Mouse (Mus musculus) forelimb bud, embryonic 11.5 days (tissue): ENCODE data around the gene Ctnna3.
"Not testable (repeated sequence)": the region's sequence is repeated elsewhere in the genome, so short reads cannot be mapped to it uniquely, and the experiment has no call there.

Source experiments
- DNase-seq: peaks from one replicate; pipeline ENCODE4 v3.0.0-alpha.2; 2012; ENCODE audit warnings: low read depth, low spot score

The Ctnna3 gene

DNA sequence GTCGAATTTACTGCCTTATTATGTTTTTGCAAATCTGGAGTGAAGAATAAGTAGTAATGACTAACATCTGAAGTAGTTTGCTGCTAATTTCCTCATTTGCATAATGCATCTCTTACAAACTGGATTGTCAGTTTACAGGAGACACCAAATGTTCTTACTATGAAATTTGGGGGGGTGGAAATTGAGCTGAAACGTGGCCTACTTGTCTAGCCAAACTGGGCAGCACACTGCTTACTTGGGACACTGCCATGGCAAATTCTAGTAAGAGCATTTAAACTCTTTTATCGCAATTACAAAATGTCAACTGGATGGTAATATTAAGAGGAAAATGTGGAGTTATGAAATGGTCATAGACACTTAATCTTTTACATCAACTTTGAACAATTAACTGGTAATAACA lies 716.6 kb downstream of the Ctnna3 start:
- no peak for DNase-seq

DNA sequence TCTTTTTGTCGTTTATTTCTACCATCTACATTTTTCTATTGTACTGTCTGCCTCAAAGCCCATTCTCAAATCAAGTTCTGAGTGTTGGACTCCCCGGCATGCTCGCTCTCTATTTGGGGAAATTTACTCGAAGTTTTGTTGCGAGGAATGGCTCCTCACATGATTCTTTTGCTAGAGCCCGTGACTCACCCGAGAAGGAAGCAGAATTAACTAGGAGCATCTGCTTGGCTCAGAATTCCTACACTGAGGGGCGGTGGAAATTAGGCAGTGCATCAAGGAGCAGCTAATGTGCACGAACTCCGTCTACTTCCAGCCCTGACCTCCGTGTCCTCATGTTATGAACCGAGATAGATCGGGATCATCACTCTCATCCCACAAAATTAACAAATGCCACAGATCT lies 751.8 kb downstream of the Ctnna3 start:
- no peak for DNase-seq

DNA sequence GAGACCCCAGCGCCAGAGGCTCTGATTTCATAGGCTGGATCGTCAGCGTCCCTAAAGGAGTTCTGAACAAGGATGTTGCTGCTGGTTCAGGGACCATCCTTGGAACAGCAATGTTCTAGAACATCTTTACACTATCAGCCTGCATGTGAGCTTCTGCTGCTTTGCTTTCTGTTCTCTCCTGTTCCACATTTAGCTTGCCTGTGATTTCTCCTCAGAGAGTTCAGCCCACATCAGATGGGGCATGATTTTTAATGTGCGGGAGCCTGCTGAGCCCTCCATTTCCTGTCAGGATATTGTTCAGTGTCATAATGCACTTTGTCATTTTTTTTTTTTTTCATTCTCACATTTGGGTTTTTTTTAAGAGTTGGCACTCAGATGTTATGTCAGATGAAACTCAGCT lies 752.8 kb downstream of the Ctnna3 start:
- no peak for DNase-seq

DNA sequence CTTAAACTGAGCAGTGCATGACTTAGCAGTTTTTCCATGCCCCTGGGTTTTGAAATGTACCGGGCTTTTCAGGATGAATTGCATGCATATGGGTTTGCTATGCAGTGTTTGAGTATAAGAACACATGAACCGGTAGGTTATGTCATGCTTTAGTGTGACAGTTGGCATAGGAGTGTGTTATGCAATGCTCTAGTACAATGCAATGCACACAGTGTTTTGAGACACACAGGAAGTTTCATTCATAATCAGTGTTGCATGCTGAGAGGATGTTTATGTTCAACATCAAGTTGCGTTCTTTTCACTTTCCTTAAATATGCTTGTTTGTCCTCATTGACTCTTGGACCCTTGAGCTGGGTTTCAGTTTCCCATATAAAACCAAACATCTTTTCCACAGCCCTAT lies 758.1 kb downstream of the Ctnna3 start:
- DNase-seq = no peak

DNA sequence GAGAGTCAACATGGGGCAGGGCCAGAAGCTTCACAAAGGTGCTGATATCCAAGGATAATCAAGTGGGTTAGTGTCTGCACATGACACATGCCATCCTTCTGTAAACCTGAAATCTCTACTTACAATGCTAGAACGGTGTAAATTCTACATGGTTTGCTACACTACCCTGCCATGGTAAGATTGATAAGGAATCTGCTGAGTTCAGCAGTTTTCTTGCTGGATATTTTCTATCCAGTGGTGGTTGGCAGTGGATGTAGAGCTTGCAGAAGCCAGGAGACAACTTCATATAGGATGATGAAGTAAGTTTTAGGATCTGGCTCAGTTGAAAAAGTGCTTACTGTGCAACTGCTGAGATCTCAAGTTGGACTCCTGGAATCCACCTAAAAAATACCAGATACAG lies 767.7 kb downstream of the Ctnna3 start:
- no peak for DNase-seq

DNA sequence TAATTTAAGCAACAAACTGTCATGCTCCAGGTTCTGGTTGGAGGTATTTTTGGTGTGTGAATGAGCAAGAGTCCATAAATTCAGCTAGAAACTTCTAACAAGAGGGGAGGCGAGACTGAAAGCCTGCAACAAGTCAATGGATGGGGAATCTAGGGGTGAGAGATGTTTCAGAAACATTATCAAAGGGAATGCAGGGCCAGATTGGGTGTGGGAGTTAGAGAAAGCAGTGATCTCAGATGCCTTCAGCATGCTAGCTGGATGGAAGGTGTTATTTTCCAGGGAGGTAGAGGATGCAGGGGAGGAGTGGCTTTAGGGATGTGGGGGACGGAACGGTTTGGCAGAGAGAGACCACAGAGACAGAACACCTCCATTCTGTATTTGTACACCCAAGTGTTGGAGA lies 785.7 kb downstream of the Ctnna3 start:
- DNase-seq = no peak

DNA sequence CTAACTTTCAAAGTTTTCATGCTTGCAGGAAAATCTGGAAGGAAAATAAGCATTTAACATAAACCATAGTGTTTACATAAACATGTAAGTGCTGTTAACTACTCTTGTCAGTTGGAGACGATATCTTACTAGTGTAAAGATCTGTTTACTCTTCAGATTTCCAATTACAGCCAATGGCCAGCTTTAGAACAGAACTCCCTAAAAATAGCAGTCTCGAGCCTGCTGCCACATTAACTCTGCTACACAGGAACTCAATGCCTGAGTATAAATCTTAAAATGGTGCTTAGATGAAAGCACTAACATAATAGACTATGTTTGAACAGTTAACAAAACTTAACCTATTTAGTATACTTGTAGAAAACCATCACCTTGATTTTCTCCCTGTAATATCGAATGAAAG lies 793.1 kb downstream of the Ctnna3 start:
- DNase-seq = no peak

DNA sequence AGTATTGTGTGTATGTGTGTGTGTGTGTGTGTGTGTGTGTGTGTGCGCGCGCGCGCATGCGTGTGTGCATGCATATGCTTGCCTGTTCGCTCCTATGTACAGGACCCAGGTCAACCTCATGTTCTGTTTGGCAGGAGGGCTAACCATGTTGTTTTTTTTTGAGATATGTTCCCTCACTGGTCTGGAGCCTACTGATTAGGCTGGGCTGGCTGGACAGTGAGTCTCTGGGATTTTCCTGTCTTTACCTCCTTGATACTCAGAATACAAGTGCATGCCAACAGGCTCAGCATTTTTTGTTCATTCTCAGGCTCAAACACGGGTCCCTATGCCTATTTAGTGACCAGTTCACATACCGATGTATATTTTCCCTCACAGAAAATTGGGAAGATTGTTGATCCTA lies 794.1 kb downstream of the Ctnna3 start:
- DNase-seq = no peak

DNA sequence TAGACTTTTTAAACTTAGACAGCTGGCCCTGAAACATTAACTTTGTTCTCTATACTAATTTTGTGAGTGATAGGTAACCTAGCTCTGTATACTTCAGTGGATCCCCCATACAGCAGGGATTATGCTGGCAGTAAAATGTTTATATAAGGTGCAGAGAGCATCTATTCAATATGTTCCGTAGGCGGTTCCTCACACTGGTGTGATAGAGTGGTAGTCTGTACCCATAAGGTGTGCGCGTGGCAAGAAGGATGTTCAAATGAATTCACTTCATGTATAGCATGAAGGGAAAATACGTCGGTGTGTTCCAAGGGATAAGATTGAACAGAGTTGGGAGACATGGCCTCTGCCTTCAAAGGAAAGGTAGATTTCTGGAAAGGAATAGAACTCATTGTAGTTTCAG lies 794.5 kb downstream of the Ctnna3 start:
- DNase-seq = no peak

DNA sequence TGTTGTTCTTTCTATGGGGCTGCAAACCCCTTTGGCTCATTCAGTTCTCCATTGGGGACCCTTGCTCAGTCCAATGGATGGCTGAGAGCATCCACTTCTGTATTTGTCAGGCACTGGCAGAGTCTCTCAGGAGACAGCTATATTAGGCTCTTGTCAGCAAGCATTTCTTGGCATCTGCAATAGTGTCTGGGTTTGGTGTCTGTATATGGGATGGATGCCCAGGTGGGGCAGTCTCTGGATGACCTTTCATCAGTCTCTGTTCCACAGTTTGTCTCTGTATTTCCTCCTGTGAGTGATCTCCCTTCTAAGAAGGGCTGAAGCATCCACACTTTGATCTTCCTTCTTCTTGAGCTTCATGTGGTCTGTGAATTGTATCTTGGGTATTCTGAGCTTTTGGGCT lies 795.9 kb downstream of the Ctnna3 start:
- not testable (repeated sequence) for DNase-seq

DNA sequence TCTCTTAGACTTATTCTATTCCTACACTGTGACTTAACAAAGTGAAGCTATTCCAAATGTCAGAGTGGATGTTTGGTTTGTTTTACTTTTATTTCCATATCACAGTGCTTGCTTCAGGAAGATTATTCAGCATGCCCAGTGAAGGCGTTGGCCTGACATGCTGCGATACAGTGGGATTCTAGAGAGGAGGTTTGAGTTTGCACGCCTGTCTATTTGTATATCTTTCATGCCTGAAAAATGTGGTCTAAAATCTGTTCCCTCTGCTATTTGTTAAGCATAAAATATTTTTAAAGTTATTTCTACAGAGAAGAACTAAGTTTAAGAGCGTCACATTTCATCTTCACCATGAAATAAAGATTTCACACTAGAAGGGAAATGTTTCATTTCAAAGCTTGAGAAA lies 813.5 kb downstream of the Ctnna3 start:
- no peak for DNase-seq

DNA sequence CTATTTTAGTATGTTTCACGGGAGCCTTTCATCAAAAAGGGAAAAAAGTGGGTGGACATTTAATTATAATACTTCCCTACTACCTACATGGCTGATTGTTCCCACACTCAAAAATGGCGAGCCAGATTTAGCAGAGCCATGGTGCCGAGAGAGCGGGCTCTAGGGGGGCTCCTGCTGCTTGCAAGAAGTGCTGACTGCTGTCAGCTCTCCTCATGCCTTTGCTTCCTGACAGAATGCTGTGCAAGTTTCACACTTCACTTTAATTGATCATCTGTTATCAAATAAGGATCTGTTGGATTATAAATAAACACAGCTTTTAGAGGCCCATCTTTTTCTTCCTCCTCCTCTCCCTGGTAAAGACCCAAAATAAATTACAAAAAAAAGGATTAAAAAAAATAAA lies 838.3 kb downstream of the Ctnna3 start:
- DNase-seq = no peak

DNA sequence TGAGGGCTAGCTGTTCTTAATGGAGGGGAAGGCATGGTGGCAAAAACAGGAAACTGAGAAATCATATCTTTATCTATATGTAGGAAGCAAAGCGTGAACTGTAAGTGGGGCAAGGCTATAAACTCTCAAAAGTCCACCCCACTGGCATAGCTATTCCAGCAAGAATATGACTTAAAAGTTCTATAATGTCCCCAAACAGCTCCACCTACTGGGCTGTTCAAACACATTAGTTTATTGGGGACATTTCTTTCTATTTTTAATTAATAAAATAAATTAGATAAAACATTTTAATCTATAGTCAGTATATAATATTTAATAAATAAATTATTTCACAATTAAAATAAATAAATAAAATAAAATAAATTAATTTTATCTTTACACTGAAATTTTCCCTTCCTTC lies 845.2 kb downstream of the Ctnna3 start:
- DNase-seq = no peak

DNA sequence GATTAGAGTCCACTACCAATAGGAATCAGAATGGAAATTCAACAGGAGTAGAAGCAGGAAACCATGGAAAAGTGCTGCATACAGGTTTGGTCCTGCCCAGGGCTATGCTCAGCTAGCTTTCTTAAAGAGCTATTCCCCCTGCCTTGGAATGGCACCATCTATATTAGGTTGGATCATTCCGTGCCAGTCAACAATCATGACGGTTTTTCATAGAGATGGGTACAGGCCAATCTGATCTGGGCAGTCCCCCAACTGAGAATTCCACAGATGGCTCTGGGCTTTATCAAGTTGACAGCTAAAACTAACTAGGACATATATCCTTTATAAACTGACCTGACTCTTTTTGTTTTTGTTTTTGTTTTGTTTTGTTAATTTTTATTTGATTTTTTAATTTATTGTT lies 848.9 kb downstream of the Ctnna3 start:
- DNase-seq = no peak

DNA sequence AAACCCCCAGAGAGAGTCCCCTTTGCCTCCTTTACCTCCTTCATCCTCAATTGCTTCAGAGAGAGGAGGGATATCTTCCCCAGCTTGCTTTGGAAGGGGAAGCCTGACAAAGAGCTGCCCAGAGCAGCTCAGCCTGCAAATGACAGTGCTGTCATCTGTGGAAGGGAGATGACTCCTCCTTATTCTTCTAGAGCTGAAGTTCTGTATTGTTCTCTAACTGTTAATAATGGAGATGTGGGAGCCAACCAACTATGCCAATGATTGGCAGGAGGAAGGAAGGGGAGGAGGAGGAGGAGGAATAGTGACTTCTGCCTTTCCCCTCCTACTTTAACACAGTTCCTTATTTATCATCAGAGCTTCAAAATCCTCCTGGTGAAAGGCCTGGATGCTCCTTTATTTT lies 875.9 kb downstream of the Ctnna3 start:
- DNase-seq = no peak

DNA sequence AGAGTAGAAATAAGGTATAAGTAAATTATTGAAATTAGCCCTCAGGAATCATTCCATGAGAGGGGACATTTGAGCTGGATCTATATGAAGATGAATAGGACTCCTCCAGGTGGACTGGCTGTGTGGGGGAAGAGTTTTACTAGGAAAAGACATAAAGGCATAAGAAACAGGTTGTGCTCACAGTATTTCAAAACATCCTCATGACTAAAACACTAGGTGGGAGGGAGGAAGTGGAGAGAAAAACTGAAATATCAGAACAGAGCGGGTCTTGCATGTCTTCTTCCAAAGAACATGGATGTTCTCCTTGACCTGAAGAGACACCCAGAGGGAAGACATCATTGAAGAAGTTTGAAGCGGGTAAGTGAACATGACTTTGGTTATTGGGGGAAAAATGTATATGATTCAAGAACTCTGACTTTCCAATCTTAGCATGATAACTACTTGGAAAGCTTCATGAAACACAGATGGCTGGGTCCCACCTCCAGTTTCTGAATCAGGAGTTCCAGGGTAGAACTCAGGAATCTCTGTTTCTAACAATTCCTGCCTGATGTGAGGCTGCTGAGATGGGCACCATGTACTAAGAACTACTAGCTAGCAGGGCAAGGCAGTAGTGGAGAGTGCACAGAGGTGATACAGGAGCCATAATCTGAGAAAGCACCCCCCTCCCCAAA lies 881.9 kb downstream of the Ctnna3 start:
- no peak for DNase-seq

DNA sequence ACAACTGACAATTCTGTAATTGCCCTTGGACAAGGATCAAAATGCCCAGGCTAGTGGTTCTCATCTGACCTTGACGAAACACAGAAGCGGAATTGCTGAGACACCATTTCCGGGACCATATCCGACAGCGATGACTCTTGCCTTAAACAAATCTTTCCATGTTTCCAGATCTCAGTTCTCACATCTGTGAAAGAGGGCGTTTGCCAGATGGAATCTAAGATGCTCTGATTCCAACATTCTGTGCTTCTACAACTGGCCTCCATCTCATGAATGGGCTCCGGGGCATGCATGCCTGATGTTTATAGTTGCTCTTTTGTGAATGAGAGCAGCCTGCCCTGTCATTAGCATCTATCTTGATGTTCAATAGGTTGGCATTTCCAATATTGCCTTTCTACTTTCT lies 890.4 kb downstream of the Ctnna3 start:
- DNase-seq = no peak

DNA sequence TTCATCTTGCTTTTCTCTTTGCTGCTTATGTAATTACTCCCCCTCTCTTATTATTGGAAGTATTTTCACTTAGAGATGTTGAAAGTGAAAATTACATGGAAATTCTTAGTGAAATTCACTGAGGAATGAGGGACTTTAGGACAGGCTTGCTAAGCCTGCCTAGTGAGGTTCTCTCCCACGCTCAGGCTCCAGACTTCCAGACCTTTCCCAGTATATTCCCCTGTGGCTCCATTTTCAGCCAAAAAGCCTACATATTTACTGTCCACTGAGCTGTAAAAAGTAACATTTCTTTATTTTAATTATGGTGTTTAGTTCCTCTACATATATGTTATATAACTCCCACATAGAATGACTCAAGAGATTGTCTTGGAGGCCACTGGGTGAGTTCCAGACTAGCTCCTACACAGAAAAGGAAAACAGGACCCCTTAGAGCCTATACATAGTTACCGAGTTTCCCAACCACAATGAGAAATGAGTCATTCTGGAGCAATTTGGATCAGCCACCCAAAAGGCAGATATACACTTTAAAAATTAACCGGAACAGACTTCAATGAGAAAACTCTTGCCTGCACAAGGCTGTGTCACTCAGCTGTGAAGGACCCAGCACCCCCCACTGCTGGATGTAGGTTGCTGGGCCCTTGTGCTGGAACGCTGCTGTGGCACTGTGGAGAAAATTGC lies 912.9 kb downstream of the Ctnna3 start:
- no peak for DNase-seq

DNA sequence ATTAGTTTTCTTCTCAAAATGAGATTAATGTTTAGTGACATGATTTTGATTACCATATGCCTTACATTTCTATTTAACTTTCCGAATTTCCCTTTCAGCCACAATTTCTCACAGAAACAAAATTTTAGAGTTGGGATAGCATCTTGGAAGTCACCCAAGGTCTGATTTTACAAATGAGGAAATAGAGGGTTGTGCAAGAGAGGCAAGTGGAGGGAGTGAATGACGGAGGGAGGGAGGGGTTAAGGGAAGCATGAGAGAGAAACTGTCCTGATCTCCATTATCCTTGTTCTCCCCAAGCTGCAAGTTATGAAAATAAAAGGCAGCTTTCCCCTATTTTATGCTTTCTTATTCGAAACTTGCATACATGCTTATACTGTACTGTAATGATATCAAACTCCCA lies 943.4 kb downstream of the Ctnna3 start:
- DNase-seq = no peak

DNA sequence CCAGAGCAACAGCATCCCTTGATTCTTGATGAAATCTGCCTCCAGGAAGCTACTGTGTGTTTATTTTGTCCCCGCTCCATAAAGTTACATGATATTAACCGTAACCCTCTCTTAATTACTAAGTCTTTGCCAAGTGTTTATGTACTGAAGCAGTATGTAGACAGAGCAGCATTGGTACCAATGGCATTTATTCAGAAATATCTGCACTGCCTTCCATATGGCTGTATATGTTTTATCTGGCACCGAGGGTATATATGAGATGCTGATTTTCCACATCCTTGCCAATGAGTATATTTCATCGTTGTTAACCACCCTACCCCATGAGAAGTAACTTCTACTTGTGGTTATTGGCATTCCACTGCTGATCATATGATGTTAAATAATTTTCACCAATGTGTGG lies 947.9 kb downstream of the Ctnna3 start:
- no peak for DNase-seq

DNA sequence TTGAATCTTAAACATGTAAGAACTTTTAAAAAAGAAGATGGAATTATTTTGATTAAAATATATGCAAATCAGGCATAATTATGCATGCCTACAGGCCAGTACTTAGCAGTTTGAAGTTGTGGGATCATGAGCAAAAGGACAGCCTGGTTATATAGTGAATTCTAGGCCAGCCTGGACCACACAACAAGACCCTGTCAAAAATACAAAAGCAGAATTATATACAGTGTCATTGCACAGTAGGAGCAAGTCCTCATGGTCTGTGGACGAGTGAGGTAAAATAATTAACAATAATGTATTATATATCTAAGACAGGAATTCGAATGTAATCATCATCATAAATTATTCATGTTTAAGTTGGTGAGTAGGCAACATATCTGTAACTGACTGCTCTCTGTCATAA lies 966.7 kb downstream of the Ctnna3 start:
- DNase-seq = no peak

DNA sequence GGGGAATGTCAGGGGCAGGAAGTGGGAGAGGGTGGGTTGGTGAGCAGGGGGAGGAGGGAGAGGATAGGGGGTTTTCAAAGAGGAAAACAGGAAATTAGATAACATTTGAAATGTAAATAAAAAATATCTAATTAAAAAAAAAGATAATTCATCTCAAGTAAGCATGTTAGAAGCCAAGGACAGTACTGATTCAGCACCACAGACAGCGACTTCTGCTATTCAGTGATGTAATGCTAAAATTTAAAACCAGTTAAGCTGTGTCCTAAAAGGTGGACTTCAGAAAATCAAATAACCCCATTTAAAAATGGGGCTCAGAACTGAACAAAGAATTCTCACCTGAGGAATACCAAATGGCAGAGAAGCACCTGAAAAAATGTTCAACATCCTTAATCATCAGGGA lies 988.5 kb downstream of the Ctnna3 start:
- DNase-seq = peak; percentile 46

DNA sequence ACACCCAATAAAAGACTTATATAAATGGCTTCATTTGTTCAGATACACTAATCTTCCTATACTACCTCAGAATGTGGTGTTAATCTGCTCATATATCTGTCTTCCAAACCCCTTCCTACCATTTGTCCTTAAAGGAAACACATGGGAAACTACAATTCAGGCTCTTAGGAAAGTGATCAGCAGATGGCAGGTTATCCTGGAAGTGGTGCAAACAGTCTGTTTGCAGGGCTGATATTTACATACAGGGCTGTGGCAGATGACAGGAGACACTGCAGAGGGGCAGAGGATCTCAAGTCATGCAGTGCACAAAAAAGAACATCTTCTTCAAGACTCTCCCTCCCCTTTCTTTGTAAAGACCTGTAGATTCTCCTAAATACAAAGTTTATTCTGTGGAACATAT lies 1008.8 kb downstream of the Ctnna3 start:
- DNase-seq = no peak

DNA sequence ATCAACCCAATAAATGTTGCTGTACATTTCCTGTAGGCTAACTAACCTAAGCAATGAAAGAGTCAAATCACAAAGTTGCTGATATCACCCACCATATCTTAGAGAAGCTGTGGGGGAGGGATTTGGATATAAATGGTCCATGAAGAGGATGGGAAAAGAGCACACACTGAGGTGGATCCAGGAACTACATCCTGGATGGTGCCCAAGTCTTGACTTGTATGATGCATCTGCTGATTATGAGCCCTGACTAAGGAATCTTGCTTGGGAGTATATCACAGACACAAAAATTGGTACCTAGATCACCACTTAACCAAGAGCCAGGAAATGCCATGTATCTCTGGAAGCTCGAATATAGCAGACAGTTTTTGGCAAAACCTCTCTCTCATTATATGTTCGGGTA lies 1018.7 kb downstream of the Ctnna3 start:
- DNase-seq = no peak
